Mouse (Mus musculus): ENCODE data around the gene Olfr282. TPM values are rescaled to one million over a fixed set of nuclear protein-coding genes. Genes with fewer than 3 reads are reported as not detected.
"Not testable (repeated sequence)": the region's sequence is repeated elsewhere in the genome, so short reads cannot be mapped to it uniquely, and the experiment has no call there.

Gene Olfr282
- total RNA-seq (2021): not detected
- long read RNA-seq, experiment 1: 0 reads
- long read RNA-seq, experiment 2: 0 reads

DNA sequence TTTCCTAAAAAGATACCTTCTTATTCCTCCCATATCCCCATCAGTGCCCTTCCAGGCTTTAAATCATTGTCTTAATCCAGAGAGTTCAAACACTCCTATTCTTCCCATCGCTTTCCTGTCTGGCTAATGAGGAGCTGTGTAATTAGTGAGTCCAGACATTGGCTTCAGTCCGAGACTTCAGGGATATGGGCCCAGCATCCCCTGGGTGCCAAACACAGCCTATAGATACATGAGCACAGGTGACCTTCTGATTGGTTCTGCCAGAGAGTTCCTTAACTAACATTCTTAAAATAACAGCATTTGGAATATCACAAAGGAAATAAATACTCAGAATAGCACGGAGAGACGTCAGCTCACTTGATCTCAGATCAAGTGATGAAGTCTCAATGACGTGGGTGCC lies at the start of gene Olfr282:
Gene Olfr282 (plus strand): TSS at position 301 of the 400 bp plus-strand sequence.
- DNase-seq (ENCODE audit: low spot score in 2 of 2): not testable (repeated sequence)

DNA sequence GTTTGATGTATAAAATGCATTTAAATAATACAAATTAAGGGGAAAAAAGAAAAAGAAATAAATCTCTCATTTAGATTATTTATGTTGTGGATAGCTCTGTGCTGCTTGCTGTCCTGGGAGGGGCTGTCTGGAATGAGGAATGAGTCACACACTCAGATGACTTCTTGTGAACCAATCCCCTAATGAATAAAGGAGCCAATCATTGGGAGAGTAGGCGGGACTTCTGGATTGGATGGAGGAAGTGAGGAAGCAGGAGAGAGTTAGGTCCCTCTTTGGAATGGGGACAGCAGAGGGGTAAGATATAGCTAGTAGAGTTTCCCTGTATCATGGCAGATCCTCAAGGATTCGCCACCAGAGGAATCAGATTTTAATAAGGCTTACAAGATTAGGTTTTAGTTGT lies 43.4 kb upstream of the Olfr282 start:
- DNase-seq (ENCODE audit: low spot score in 2 of 2): no peak

DNA sequence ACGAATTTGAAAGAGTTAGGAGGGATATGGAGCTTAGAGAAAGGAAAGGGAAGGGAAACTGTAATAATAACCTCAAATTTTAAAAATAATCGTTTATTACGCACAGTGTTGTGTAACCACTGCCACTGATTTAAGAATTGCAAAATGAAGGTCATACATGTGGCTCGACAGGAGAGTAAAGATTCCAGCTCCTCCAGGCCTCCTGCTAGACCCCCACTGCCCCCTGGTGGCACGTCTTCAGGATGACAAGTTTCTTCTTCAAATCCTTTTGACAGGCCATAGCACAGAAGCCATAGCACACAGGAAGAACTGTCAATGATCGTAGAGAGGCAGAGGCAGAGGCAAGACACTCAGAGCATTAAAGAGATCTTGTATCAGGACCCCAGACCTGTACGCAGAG lies 41.2 kb upstream of the Olfr282 start:
- peak; percentile 75 to 76 for DNase-seq (ENCODE audit: low spot score in 2 of 2)

DNA sequence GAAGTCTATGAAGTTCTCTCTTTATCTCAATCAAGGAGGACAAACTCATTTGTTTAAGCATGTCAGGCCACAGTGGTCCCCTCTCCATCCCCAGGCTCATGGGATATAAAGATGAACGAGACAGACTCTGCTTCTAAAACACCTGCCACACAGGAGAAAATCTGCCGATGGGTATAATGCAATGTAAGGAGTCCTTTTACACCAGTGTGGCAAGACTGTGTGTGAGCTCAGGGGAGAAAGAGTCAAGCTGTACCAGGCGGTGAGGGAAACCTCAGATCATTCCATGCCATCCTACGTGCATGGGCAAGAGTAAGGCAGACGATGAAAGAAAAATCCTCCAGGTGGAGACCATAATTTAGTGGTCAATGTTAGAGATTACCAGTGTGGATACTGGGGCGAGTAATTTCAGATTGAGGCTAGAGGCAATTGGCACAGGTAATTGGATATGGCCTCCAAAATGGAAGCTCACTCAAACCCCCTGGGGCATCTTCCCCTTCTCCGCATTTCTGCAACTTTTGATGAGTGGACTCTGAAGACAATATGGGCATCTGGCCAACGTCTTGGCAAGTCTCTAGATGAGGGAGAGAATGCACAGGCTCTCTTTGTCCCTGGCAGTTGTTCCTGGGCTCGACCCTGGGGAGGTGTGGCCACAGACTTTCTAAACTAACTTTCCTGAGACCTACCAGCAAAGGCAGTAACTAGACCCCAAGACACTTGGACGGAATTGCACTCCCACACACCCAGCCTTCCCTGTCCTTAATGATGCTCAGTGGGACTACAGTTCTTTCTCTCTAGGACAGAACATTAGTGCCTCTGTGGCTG lies 39.7 kb upstream of the Olfr282 start:
- no peak for DNase-seq (ENCODE audit: low spot score in 2 of 2)

DNA sequence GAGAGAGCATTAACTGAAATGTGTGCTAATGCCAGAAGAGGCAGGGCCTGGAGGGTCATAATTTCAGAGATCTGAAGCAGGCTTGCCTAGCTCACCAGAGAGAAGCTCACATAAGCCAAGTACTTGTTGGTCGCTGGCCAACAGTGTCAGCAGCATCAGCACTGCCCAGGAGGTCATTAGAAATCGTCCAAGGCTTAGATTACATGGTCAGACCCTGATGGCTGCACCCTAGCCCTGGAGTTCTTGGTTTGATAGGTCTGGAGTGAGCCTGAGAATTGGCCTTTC lies 39.2 kb upstream of the Olfr282 start:
- no peak for DNase-seq (ENCODE audit: low spot score in 2 of 2)

DNA sequence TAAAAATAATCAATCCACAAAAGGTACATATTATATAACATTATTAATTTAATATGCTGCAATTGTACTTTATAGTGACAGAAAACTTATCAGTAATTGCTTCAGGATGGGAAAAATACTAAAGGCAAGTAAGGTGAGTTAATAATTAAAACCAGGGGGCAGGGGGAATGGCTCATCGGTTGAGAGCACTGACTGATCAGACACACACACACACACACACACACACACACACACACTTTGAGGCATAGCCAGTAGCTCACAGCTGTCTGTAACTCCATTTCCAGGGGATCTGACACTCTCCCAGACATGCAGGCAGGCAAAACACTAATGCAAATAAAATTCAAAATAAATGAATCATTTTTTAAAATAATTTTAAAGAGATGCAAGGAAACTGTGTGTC lies 33.9 kb upstream of the Olfr282 start:
- DNase-seq (ENCODE audit: low spot score in 2 of 2): no peak

DNA sequence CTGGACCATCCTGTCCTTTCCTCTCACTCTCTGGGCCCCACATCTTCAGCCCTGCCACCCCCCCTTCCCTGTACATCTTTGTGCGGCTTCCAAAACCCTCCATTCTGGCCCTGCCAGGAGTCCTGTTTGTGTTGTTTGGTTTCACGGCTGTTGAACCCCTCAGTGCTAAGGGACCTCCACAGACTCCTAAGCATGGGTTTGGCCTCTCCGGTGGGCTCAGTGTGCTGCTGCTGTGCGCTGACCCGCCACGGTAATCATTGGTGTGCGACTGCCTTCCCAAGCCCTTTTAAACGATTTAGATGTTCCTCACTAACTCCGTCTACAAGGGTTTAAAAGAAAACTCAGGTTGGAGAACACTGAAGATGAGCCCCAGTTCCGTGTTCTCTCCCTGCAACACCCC lies 28.7 kb upstream of the Olfr282 start:
- DNase-seq (ENCODE audit: low spot score in 2 of 2): no peak

DNA sequence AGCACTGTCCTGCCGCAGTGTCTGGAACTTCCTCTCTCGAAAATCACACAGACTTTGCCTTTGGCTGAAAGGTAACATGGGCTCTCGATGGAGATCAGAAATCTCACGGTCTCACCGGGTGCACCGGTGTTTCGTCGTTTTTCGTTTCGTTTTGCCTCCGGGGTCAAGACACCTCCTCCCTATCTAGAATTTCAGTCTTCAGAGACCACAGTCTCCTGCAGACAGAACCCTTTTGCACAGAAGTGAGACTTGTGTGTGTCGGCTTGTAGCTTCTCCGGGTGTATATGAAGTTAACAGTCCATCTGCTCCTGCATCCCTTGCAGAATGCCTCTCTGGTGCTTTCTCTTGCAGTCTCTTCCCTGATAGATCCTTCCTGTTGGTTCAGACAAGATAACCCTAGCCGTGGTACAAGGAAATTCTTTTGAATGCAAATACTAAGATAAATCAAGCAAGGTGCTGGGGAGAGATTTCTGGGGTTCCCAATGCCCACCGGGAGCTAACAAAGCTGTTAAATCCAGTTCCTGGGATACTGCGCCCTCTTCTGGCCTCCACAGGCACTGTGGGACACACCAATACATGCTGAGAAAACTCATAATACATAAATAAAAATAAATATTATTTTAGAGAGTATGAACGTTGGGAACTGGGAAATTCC lies 22.5 kb upstream of the Olfr282 start:
- DNase-seq (ENCODE audit: low spot score in 2 of 2): peak in 1 of 2 experiments; percentile 32

DNA sequence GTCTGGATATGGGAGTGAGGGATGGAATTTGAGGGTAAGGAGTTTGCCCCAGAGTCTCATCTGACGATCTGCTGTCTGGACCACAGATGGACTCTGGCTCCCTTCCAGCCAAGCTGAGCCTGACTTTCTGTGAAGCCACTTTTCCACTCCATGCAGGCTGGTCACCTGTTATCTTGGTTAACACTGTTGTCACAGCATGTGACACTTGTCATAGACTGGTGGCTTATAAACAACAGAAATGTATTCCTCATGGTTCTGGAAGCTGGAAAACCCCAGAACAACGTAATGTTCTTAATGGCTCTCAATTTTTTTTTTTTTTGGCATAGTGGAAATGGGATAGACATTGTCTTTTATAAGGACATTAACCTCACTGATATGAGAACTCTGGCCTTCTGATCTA lies 21.4 kb upstream of the Olfr282 start:
- no peak for DNase-seq (ENCODE audit: low spot score in 2 of 2)

DNA sequence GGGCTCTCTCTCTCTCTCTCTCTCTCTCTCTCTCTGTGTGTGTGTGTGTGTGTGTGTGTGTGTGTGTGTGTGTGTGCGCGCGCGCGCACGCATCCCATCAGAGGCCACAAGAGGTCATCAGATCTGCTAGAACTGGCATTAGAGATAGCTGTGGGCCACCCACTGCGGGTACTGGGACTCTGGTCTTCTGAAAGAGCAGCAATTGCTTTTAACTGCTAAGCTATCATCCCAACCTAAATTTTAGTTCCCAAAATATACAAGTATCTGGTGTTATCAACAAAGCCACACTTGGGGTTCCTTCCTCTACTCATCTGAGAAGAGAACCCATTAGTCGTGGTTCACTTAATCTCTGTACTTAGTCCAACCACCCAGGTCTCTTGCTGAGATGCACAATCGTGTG lies 20.8 kb upstream of the Olfr282 start:
- DNase-seq (ENCODE audit: low spot score in 2 of 2): no peak

DNA sequence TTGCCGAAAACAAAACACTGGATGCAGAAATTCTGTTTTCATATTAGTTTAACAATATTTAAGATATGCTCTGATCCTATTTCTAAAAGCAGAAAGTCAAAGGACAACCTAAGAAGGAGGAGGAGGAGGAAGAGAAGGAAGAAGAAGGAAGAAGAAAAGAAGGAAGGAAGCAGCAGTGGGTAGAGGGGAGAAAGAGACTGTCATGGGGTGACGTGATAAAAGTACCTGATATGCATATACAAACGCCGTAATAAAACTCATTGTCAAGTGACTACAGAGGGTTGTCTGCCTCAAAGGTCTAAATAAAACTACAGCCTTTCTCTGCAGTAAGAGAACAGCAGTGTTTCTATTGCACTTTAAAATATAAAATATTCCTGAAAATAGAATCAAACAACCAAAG lies 15.0 kb upstream of the Olfr282 start:
- no peak for DNase-seq (ENCODE audit: low spot score in 2 of 2)

DNA sequence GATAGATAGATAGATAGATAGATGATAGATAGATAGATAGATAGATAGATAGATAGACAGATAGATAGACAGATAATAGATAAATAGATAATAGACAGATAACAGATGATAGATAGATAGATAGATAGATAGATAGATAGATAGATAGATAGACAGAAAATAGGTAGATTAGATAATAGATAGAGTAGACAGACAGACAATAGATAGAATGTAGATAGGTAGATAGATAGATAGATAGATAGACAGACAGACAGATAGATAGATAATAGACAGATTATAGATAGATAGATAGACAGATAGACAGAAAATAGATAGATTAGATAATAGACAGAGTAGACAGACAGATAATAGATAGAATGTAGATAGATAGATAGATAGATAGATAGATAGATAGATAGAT lies 14.2 kb upstream of the Olfr282 start:
- DNase-seq (ENCODE audit: low spot score in 2 of 2): not testable (repeated sequence)

DNA sequence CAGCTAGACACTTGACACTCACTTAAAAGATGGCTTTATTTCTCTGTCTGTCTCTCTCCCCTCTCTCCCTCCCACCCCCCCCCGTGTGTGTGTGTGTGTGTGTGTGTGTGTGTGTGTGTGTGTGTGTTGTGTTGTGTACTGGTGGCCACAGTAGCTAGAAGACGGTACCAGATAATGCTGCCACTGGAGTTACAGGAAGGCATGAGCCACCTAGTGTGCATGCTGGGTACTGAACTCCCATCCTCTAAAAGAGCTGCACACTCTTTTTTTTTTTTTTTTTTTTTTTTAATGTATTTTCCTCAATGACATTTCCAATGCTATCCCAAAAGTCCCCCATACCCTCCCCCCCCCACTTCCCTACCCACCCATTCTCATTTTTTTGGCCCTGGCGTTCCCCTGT lies 13.7 kb upstream of the Olfr282 start:
- DNase-seq (ENCODE audit: low spot score in 2 of 2): not testable (repeated sequence)

DNA sequence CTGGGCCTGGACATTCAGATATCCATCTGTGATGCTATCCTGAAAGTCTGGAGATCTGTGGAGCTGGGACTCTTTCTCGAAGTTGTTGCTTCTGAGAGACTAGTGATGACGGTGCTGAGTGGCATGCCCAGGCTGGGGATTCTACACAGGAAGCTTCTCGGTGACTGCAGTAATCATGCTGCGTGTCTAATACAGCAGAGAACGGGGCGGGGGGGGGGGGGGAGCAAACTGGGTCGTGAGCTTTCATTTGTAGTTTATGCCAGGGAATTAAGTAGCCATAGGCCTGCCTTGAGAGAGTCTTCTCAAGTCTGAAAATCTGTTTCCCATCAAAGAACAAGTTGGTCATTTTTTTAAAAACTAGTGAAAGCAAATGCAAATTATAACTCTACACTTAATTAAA lies 12.9 kb upstream of the Olfr282 start:
- no peak for DNase-seq (ENCODE audit: low spot score in 2 of 2)

DNA sequence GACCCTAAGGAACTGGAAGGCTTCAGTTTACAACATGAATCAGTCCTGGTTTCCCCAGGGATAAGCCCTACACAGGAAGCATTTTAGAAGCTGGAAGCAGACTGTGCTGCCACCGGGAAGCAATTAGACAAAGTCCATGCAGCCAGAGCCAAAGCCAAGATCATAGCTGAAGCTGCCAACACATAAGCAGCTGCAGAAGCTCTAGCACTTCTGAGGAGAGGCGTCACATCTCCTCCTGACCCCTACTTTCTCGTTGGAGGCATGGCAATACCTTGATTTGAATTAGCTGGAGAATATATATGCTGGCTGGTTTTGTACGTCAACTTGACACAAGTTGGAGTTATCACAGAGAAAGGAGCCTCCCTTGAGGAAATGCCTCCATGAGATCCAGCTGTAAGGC lies 10.1 kb upstream of the Olfr282 start:
- no peak for DNase-seq (ENCODE audit: low spot score in 2 of 2)

DNA sequence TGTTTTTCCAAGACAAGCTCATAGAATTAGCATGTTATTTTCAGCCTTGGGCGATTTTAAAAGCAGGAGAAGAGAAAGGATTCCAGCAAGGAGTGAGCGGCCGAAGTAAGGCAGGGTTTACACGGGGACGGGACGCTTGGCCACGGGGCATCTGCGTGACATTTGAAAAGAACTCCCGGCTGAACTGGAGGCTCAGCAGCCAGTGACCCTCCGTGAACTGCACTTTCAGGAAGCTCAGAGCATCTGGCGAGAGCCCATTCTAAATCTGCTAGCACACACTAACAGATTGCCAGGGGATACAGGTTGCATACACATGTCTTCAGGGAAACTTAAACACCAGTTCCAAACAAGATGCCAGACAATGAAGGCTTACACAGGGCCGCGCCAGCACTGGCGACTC lies 6.7 kb upstream of the Olfr282 start:
- no peak for DNase-seq (ENCODE audit: low spot score in 2 of 2)

DNA sequence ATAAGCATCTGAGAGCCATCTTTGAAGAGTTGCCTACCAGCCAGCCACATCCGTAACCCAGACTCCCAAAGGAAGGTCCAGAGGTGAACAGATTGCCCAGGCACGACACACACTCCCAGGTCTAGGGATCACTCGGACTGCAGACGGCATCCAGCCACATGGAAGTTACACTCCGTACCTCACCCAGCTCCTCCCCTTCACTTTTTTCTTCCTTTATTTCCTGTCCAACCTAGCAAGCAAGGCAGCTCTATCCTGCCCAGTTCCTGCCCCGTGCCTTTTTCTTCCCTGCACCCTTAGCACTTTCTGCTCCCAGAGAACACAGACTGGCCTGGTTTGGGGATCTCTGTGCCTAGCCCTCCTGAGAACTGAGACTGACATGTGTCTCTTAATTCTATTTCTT lies 6.3 kb upstream of the Olfr282 start:
- DNase-seq (ENCODE audit: low spot score in 2 of 2): no peak

DNA sequence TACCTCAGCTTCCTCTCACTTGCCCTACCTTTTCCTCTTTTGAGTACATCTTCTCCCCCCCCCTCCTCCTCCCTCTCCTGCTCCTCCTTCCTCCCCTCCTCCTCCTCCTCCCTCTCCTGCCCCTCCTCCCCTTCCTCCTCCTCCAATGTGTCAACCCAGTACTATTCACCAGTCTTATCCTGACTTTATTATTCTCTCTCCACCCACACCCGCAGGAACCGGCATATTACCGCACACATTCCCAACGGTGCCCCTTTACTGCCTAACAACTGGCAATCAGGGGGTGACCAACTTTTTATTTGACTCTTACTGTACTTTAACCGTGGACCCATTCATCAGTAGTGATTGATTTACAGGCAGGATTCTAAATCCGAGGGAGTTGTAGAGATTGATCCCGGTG lies 5.8 kb upstream of the Olfr282 start:
- DNase-seq (ENCODE audit: low spot score in 2 of 2): no peak

DNA sequence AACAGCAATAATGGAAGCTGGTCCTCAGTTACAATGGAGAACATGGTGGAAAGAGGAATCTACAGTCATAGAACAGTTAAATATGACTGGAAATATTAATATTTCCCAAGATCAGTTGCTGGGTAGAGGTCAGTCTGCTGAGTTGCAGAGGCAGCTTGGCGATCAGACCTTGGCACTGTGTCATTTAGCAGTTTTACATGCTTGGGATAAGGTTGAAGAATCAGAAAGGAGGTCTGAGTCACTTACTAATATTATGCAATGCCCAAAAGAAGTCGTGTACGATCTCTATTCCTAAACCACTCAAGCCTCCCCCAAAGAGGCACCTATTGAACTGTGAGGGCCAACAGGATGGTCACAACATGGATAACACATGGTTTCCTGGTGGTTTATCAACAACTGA lies 13.5 kb downstream of the Olfr282 start:
- no peak for DNase-seq (ENCODE audit: low spot score in 2 of 2)

DNA sequence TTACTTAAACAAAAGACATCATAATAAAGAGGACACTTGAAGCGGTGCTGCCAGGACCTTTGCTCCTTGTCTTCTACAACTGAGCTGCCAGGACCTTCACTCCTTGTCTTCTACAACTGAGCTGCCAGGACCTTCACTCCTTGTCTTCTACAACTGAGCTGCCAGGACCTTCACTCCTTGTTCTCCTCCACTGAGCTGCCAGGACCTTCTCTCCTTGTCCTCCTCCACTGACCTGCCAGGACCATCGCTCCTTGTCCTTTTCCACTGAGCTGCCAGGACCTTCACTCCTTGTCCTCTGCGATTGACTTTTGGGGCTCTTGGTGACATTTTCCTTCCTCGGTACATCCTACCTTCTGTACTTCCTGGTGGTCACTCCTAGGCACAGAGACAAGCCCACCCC lies 17.5 kb downstream of the Olfr282 start:
- no peak for DNase-seq (ENCODE audit: low spot score in 2 of 2)

DNA sequence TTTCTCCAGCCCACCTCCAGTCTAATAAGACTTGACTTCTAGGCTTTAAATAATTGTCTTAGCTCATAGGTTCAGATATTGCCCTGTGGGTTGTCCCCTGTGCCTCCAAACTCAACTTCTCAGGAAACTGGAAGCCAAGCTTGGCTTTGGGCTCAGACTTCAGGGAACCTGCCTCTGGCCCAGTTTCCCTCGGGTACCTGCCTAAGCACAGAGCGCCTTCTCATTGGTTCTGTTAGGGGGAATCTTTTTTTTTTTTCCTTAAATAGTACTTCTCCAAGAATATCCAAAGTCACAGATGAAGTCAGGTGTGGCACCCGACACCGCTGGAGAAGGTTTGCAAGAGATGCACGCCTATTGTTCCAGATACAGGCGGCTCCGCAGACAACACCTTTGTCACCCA lies 21.3 kb downstream of the Olfr282 start, which contains the start of gene Olfr281:
Gene Olfr281 (plus strand): TSS at position 301 of the 400 bp plus-strand sequence.
- no peak for DNase-seq (ENCODE audit: low spot score in 2 of 2)

DNA sequence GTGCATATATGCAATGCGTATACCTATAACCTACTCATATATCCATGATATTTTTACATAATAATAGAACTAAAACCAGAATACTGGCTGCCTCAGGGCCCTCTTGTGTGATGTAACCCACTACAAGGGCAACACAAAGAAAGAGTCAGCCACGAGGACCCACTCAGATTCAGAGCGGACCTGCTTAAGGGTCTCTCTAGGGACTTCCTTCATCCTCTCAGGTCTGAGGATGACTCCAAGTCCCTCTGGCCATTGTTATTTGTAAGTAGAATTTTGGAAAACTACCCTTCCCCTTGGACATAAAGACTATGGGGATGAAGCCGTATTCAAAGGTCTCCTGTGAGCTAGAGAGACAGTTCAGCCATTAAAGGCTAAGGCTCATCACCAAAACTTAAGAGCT lies 38.6 kb downstream of the Olfr282 start, which contains the start of gene OR5BS1P:
Gene OR5BS1P (plus strand): TSS at position 301 of the 400 bp plus-strand sequence.
- no peak for DNase-seq (ENCODE audit: low spot score in 2 of 2)

DNA sequence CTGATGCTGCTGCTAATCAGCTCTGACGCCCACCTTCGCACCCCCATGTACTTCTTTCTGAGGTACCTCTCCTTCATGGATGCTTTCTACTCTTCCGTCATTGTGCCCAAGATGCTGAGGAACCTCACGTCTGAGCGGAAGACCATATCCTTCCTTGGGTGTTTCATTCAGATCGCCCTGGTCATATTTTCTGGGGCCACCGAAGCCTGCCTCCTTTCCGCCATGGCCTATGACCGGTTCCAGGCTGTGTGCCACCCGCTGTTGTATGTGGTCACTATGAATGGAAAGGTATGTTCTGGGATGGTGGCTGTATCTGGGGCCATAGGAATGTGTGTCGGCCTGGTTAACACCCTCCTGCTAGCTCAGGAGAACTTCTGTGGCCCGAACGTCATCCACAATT lies 40.5 kb downstream of the Olfr282 start:
- no peak for DNase-seq (ENCODE audit: low spot score in 2 of 2)

Measured in adrenal gland, adult 18-20 months (tissue).